Mouse (Mus musculus) T-helper 17 cell (primary cell): ENCODE measurements around the gene Daxx.

Experiments
- in situ Hi-C, 2 experiments: fragments of 300-600 bp; cut with MboI, MseI; formaldehyde crosslinking; loops; 1 replicate in 1 of 2; 2 replicates in 1 of 2; pipeline ENCODE4 v1.15.1; 2025; ENCODE audit warnings: high pct_unique_total_duplicates in 2 of 2

Gene Daxx

DNA sequence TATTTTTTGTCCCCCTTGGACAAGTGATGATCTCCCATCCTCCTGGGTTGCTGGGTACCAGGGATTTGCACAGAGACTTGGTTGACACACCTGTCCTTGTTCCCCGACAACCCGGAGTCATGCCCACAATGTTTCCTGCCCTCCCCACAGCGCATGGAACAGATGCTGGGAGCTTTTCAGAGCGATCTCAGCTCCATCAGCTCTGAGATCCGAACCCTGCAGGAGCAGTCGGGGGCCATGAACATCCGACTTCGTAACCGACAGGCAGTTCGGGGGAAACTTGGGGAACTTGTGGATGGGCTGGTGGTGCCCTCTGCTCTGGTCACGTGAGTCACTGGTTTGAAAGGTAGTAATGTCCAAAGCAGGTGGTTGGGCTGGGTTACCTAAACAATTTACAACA lies 49.2 kb downstream of the Daxx start:
- in situ Hi-C loops, result no loop called here

DNA sequence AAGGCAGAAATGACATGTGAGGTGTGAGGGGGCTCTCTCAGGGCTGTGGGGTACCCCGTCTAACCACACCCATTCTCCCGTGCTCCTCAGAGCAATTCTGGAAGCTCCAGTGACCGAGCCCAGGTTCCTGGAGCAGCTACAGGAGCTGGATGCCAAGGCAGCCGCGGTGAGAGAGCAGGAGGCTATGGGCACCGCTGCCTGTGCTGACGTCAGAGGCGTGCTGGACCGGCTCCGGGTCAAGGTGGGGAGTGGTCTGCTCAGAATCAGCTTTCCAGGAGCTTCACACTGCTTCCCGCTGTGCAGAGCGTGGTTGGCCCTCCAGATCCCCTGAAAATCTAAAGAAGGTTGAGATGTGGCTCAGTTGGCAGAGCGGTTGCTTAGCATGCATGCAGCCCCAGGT lies 49.9 kb downstream of the Daxx start:
- in situ Hi-C loops, result no loop called here

- in situ Hi-C loops, result loop anchor here in 1 of 2 experiments (5.0 kb wide), 1 partner anchor 808 kb away; no protein-coding TSS in a partner anchor
These were observed 50.7 kb downstream of the Daxx start for GRCm38 (mm10) chr17:33959948-33960347.

DNA sequence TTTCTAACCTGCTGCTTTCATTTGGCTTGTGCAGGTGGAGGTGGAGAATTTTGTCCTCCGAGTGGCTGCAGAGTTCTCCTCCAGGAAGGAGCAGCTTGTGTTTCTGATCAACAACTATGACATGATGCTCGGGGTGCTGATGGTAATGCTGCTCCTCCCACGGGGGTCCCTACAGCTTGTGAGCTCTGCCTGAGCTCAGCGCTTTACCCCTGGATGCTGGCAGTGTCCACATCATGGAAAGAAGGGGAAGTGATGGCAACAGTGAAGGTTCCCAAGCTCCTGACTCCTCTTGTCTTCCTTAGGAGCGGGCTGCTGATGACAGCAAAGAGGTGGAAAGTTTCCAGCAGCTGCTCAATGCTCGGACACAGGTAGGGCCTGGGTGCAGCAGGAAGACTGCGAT lies 53.7 kb downstream of the Daxx start:
- in situ Hi-C loops, result loop anchor here in 1 of 2 experiments (5.0 kb wide), 1 partner anchor 811 kb away; no protein-coding TSS in a partner anchor
